Mouse (Mus musculus) forebrain, embryonic 16.5 days (tissue): ENCODE results near the gene Dop1b. TPM values are rescaled to one million over a fixed set of nuclear protein-coding genes. Genes with fewer than 3 reads are reported as not detected.
"Not testable (repeated sequence)": the region's sequence is repeated elsewhere in the genome, so short reads cannot be mapped to it uniquely, and the experiment has no call there.

ENCODE experiments used
- ATAC-seq: fragments of 200-750 bp; cut with Nextera tagmentation; 2 replicates; pipeline ENCODE4 v1.8.0; 2017; ENCODE audit warnings: mild to moderate bottlenecking, moderate library complexity
- H3K27ac ChIP-seq: fragments of 300-500 bp; sonication (generic); 2 replicates; pipeline ENCODE4 v1.5.1; 2014; ENCODE audit warnings: low read length, control low read depth
- H3K27me3 ChIP-seq: fragments of 300-500 bp; sonication (generic); replicated peaks from 2 replicates; pipeline ENCODE4 v1.6.1; 2014; ENCODE audit warnings: low read length; ENCODE audit not compliant: control insufficient read depth, insufficient read depth
- H3K36me3 ChIP-seq: fragments of 300-500 bp; sonication (generic); 2 replicates; pipeline ENCODE4 v1.6.1; 2014; ENCODE audit not compliant: control insufficient read depth, insufficient read depth
- H3K4me1 ChIP-seq: fragments of 300-500 bp; sonication (generic); replicated peaks from 2 replicates; pipeline ENCODE4 v1.6.1; 2014; ENCODE audit warnings: low read length; ENCODE audit not compliant: control insufficient read depth, insufficient read depth
- H3K4me2 ChIP-seq: fragments of 300-500 bp; sonication (generic); 2 replicates; pipeline ENCODE4 v1.6.1; 2014; ENCODE audit warnings: mild to moderate bottlenecking, low read length, control low read depth
- H3K4me3 ChIP-seq: fragments of 300-500 bp; sonication (generic); replicated peaks from 2 replicates; pipeline ENCODE4 v1.5.1; 2014; ENCODE audit warnings: mild to moderate bottlenecking, low read length, control low read depth
- H3K9ac ChIP-seq: fragments of 300-500 bp; sonication (generic); replicated peaks from 2 replicates; pipeline ENCODE4 v1.6.1; 2014; ENCODE audit warnings: low read depth, low read length, control low read depth
- H3K9me3 ChIP-seq: fragments of 300-500 bp; sonication (generic); 2 replicates; pipeline ENCODE4 v1.6.1; 2016; ENCODE audit warnings: low read length; ENCODE audit not compliant: control insufficient read depth
- WGBS: fragments of 180-500 bp; shearing (Covaris S2); extraction: QIAGEN DNeasy Blood & Tissue Kit; methylation state at CpG from one replicate; pipeline ENCODE4 v1.1.7; 2014; 5-methylcytosine and 5-hydroxymethylcytosine counted together
- polyA plus RNA-seq: library from polyadenylated mRNA; unstranded; fragments of >200 nt; fragmentation: Nextera tagmentation; extraction: Ambion mirVana; gene quantifications from 2 replicates; pipeline ENCODE4 v1.2.1, GENCODE M21; 2015

The Dop1b gene
- polyA plus RNA-seq, 1 experiment from 2014 or later: 43.3 TPM

GRCm38 (mm10) chr16:93825463-93825862 lies 113.8 kb downstream of the Dop1b start:
- 93% methylated on average over 4 of the region's 4 CpGs for WGBS
- no peaks in the 10 kb centered on the region for H3K36me3 ChIP-seq
- no peak overlapping the region for H3K4me3 ChIP-seq
- no peaks in the 10 kb centered on the region for H3K9me3 ChIP-seq
- no peak overlapping the region for H3K27ac ChIP-seq
- no peak for ATAC-seq
- H3K4me1 ChIP-seq: no peaks in the 10 kb centered on the region
- H3K9ac ChIP-seq: no peak overlapping the region
- H3K4me2 ChIP-seq: no peak overlapping the region
- no peaks in the 10 kb centered on the region for H3K27me3 ChIP-seq

DNA sequence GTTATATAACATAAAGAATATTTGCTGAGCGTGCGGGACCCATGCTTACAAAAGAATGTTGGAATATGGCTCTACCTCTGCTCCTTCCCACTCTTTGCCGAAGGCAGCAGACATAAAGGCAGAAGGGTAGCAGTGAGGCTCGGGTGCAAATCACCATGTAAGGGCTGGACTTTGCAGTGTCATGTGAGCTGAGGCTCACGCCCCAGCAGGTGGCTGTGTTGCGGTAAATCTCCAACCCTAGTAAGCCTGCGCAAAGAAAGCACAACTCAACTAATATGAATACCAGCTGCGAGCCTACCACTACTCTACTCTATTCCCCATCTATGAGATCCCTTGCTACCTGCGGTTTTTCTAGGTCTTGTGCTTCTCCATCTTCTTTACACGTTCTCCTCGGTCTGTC lies 114.3 kb downstream of the Dop1b start:
- Histone ChIP-seq H3K9ac (no peak overlapping the region), H3K9me3 (no peaks in the 10 kb centered on the region), H3K4me1 (no peaks in the 10 kb centered on the region), H3K27me3 (no peaks in the 10 kb centered on the region), H3K4me3 (no peak overlapping the region), H3K36me3 (no peaks in the 10 kb centered on the region), H3K4me2 (no peak overlapping the region), H3K27ac (no peak overlapping the region)
- 67% methylated on average over 11 of the region's 11 CpGs for WGBS
- no peak for ATAC-seq

- H3K36me3 ChIP-seq, H3K9ac ChIP-seq, H3K4me1 ChIP-seq, H3K4me2 ChIP-seq, H3K27ac ChIP-seq, ATAC-seq, H3K4me3 ChIP-seq, H3K9me3 ChIP-seq, H3K27me3 ChIP-seq: not testable (repeated sequence)
- 35% methylated on average over 5 of the region's 5 CpGs for WGBS
Observed at GRCm38 (mm10) chr16:93826478-93826877, 114.8 kb downstream of the Dop1b start.

GRCm38 (mm10) chr16:93826909-93827308 lies 115.2 kb downstream of the Dop1b start:
- Histone ChIP-seq H3K9ac (no peak overlapping the region), H3K4me1 (no peaks in the 10 kb centered on the region), H3K27ac (no peak overlapping the region), H3K4me3 (no peak overlapping the region), H3K4me2 (no peak overlapping the region), H3K27me3 (no peaks in the 10 kb centered on the region), H3K9me3 (no peaks in the 10 kb centered on the region), H3K36me3 (no peaks in the 10 kb centered on the region)
- no peak for ATAC-seq
- WGBS: 93% methylated on average over 6 of the region's 6 CpGs

DNA sequence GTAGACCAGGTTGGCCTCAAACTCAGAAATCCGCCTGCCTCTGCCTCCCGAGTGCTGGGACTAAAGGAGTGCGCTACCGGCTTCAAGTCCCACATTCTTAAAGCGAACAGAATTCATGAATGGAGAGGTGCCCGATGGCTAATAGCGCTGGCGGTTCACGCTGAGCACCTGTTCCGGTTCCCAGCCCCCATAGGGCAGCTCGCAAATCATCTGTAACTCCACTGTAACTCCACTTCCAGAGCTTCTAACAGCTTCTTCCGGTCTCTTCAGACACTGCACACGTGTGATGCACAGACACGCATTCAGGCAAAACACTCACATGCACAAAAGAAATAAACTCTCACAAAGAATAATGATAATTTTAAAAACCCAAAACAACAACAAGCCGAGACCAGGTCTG lies 117.8 kb downstream of the Dop1b start:
- Histone ChIP-seq H3K4me3 (no peak overlapping the region), H3K4me2 (no peak overlapping the region), H3K9ac (no peak overlapping the region), H3K27me3 (no peaks in the 10 kb centered on the region), H3K27ac (no peak overlapping the region), H3K36me3 (no peaks in the 10 kb centered on the region), H3K9me3 (no peaks in the 10 kb centered on the region), H3K4me1 (peaks cover 14% of the 10 kb centered on the region)
- no peak for ATAC-seq
- WGBS: 97% methylated on average over 15 of the region's 15 CpGs

DNA sequence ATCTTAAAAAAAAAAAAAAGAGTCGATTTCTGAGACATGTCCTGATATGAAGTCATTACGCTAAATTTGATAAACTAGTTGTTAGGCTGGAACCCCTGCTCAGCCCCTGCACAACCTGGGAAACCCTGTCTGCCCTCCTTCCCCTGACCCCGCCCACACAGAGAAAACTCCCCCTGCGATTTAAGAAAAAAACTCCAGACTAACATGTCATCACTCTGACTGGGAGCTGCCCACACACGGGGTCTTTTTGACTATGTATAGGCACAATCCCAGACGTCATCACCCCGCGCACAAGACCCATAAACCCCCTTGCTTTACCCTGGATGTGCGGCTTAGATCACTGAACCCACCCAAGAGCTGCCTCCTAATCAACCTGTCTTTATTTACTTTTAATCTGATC lies 118.4 kb downstream of the Dop1b start:
- Histone ChIP-seq H3K27me3 (no peaks in the 10 kb centered on the region), H3K4me2 (no peak overlapping the region), H3K27ac (no peak overlapping the region), H3K9me3 (no peaks in the 10 kb centered on the region), H3K36me3 (no peaks in the 10 kb centered on the region), H3K4me1 (peaks cover 16% of the 10 kb centered on the region), H3K4me3 (no peak overlapping the region), H3K9ac (no peak overlapping the region)
- 94% methylated on average over 9 of the region's 9 CpGs for WGBS
- ATAC-seq: no peak

GRCm38 (mm10) chr16:93830916-93831315 lies 119.2 kb downstream of the Dop1b start:
- Histone ChIP-seq H3K9me3 (no peaks in the 10 kb centered on the region), H3K4me2 (no peak overlapping the region), H3K27ac (no peak overlapping the region), H3K4me3 (no peak overlapping the region), H3K9ac (no peak overlapping the region), H3K36me3 (no peaks in the 10 kb centered on the region), H3K4me1 (peaks cover 18% of the 10 kb centered on the region), H3K27me3 (no peaks in the 10 kb centered on the region)
- ATAC-seq: no peak
- 86% methylated on average over 5 of the region's 5 CpGs for WGBS

DNA sequence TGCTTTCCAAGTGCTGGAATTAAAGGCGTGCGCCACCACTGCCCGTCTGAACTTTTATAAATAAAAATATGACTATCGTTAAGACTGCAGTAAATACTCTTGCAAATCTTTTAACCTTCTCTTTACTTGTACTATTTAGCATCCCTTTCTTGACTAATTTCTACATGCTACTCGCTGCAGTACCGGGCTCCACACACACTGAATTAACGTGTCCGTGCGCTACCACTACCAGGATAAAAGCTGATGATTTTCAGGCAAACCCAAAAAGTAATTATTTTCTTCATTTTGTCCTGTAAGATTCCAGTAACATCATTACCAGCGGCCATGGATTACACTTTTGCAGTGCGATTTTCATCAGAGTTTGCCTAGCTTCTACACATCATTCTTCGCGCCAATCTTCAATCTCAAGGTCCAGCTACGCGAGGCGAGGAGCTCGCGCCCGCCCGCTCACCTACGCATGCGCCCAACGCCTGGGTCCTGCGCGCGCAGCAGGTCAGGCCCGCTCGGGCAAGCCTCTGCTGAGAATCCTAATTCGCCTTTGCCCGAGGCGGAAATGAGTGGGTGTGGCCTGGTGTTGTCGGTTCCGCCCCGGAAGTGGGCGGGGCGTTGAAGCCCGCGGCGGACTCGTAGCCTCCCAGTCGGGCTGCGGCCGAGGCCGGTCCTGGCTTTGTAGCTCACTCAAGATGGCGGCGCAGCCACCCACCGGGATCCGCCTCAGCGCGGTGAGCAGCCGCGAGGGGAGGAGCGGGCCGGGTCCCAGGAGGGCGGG lies 120.1 kb downstream of the Dop1b start, which contains the start of gene Morc3:
Gene Morc3 (plus strand): TSS at position 495 of the 769 bp plus-strand sequence.
- 13% methylated on average over 54 of the region's 55 CpGs for WGBS
- Histone ChIP-seq H3K36me3 (no peaks in the 10 kb centered on the region), H3K27me3 (no peaks in the 10 kb centered on the region), H3K4me1 (peaks cover 18% of the 10 kb centered on the region), H3K9ac (peak within 1 kb of the TSS; percentile 99), H3K27ac (peak within 1 kb of the TSS; percentile 93), H3K4me2 (peak within 1 kb of the TSS; percentile 90), H3K4me3 (peak within 1 kb of the TSS; percentile 97), H3K9me3 (no peaks in the 10 kb centered on the region)
- ATAC-seq: peak; percentile 98

DNA sequence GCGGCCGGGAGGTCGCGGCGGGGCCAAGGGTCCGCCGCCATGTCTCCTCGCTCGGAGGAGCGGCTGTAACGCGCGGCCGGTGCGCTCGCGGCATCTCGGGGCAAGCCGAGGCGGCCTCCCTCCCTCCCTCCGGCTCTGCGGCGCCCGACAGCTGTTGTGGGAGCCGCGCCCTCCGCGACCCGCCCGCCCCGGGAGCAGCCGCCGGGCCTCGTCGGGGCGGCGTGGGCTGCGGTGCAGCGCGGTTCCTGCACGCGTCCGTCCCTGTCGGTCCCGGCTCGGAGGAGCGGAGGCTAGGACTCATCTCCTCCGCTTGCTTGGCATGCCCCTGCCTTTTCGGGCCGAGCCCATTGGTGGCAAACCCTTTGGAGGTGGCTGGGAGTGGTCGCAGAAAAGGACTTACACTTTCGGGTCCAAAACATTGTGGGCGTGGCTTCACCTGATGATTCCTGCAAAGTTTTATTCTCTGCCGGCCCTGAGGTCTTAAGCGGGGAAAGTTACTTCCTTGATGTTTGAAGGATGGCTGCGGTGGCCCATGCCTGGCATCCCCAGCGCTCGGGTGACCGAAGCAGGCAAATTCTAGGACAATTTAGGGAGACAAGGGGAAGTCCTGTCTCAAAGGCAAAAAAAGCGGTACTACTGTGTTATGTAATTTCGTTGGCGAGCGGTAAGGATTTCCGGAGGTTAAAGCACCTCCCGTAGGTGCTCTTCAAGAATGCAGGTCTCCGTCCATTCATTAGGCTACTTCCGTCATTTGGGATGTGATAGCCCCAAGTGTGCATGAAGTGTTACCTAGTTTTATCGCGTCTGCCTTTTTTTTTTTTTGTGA lies 121.0 kb downstream of the Dop1b start:
- ATAC-seq: peak; percentile 66; the same call in 1 of the 2 replicates
- peaks cover 18% of the 10 kb centered on the region for H3K4me1 ChIP-seq
- H3K9me3 ChIP-seq: no peaks in the 10 kb centered on the region
- H3K36me3 ChIP-seq: no peaks in the 10 kb centered on the region
- under 1% methylated on average over 51 of the region's 69 CpGs for WGBS
- H3K9ac ChIP-seq: peak overlapping the region; percentile 99
- no peaks in the 10 kb centered on the region for H3K27me3 ChIP-seq
- peak overlapping the region; percentile 90 for H3K4me2 ChIP-seq
- peak overlapping the region; percentile 93 for H3K27ac ChIP-seq
- H3K4me3 ChIP-seq: peak overlapping the region; percentile 97
